Mouse (Mus musculus) kidney, postnatal 0 days (tissue): ENCODE data around the gene Mapt. TPM values are rescaled to one million over a fixed set of nuclear protein-coding genes. Genes with fewer than 3 reads are reported as not detected.
A peak's percentile ranks its signal among the peaks of the same experiment; 100 is the strongest.

Source experiments
- ATAC-seq: fragments of 200-750 bp; cut with Nextera tagmentation; replicated peaks from 2 replicates; pipeline ENCODE4 v1.8.0; 2017; ENCODE audit warnings: low read depth, moderate number of reproducible peaks, moderate TSS enrichment, moderate library complexity; ENCODE audit not compliant: low FRiP score
- DNase-seq: peaks from one replicate; pipeline ENCODE4 v3.0.0-alpha.2; 2016; ENCODE audit warnings: low spot score
- H3K27ac ChIP-seq: fragments of 300-500 bp; sonication (generic); 2 replicates; pipeline ENCODE4 v1.5.1; 2014; ENCODE audit warnings: mild to moderate bottlenecking
- H3K27me3 ChIP-seq: fragments of 300-500 bp; sonication (generic); 2 replicates; pipeline ENCODE4 v1.6.1; 2014; ENCODE audit warnings: low read length, mixed read lengths; ENCODE audit not compliant: insufficient read depth
- H3K36me3 ChIP-seq: fragments of 300-500 bp; sonication (generic); 2 replicates; pipeline ENCODE4 v1.6.1; 2014; ENCODE audit warnings: low read length, mixed read lengths; ENCODE audit not compliant: insufficient read depth
- H3K4me1 ChIP-seq: fragments of 300-500 bp; sonication (generic); replicated peaks from 2 replicates; pipeline ENCODE4 v1.6.1; 2014; ENCODE audit warnings: antibody characterized with exemption, low read length, mixed read lengths; ENCODE audit not compliant: insufficient read depth
- H3K4me2 ChIP-seq: fragments of 300-500 bp; sonication (generic); 2 replicates; pipeline ENCODE4 v1.6.1; 2014; ENCODE audit warnings: mild to moderate bottlenecking, low read length, moderate library complexity, mixed read lengths
- H3K4me3 ChIP-seq: fragments of 300-500 bp; sonication (generic); replicated peaks from 2 replicates; pipeline ENCODE4 v1.5.1; 2014; ENCODE audit warnings: low read depth, low read length
- H3K9ac ChIP-seq: fragments of 300-500 bp; sonication (generic); 2 replicates; pipeline ENCODE4 v1.6.1; 2014; ENCODE audit warnings: low read depth, low read length
- H3K9me3 ChIP-seq: fragments of 300-500 bp; sonication (generic); replicated peaks from 2 replicates; pipeline ENCODE4 v1.6.1; 2016; ENCODE audit warnings: low read length, inconsistent platforms, mixed read lengths
- CTCF ChIP-seq: IDR thresholded peaks from 2 replicates; pipeline ENCODE4 v1.5.1; 2016; ENCODE audit warnings: antibody characterized with exemption, low read depth, mild to moderate bottlenecking, moderate library complexity
- WGBS: fragments of 180-500 bp; shearing (Covaris S2); extraction: QIAGEN DNeasy Blood & Tissue Kit; methylation state at CpG from one replicate; pipeline ENCODE4 v1.1.7; 2014; 5-methylcytosine and 5-hydroxymethylcytosine counted together
- polyA plus RNA-seq: library from polyadenylated mRNA; unstranded; fragments of >200 nt; fragmentation: Nextera tagmentation; extraction: Ambion mirVana; gene quantifications from 2 replicates; pipeline ENCODE4 v1.2.1, GENCODE M21; 2015

Mapt gene
- polyA plus RNA-seq, 1 experiment from 2014 or later: 6.7 TPM

GRCm38 (mm10) chr11:104332105-104332504 is 100.9 kb downstream of the Mapt start:
- DNase-seq: no peak
- H3K4me3 ChIP-seq: no peak overlapping the region
- no peak overlapping the region for H3K27ac ChIP-seq
- no peak overlapping the region for H3K4me2 ChIP-seq
- TF ChIP-seq CTCF: no peak
- no peak for ATAC-seq
- H3K4me1 ChIP-seq: no peaks in the 10 kb centered on the region
- no peaks in the 10 kb centered on the region for H3K27me3 ChIP-seq
- H3K9me3 ChIP-seq: no peaks in the 10 kb centered on the region
- peaks cover 26% of the 10 kb centered on the region for H3K36me3 ChIP-seq
- H3K9ac ChIP-seq: no peak overlapping the region
- 90% methylated on average over 5 of the region's 5 CpGs for WGBS

DNA sequence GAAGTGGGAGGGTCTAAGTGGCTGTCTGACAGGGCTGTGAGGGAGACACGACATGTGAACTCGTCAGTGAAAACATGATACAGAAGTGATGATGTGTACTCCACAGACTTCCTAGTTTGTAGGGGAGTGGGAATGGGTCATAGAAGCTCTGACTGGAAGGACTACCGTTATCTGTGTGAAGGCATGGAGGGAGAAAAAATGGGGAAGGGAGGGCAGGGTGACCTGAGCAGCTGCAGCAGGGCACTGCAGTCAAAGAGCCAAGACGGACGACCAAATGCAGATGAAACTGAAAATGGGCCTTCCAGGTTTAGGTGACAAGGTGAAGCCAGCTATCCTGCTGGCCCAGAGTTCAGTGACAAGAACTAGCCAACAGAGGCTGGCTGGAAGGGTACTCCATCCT is 102.9 kb downstream of the Mapt start:
- Histone ChIP-seq H3K9ac (no peak overlapping the region), H3K4me2 (no peak overlapping the region), H3K36me3 (peaks cover 38% of the 10 kb centered on the region), H3K9me3 (no peaks in the 10 kb centered on the region), H3K4me1 (no peaks in the 10 kb centered on the region), H3K27ac (no peak overlapping the region), H3K4me3 (no peak overlapping the region), H3K27me3 (no peaks in the 10 kb centered on the region)
- WGBS: 64% methylated on average over 5 of the region's 5 CpGs
- no peak for ATAC-seq
- no peak for TF ChIP-seq CTCF
- DNase-seq: no peak

DNA sequence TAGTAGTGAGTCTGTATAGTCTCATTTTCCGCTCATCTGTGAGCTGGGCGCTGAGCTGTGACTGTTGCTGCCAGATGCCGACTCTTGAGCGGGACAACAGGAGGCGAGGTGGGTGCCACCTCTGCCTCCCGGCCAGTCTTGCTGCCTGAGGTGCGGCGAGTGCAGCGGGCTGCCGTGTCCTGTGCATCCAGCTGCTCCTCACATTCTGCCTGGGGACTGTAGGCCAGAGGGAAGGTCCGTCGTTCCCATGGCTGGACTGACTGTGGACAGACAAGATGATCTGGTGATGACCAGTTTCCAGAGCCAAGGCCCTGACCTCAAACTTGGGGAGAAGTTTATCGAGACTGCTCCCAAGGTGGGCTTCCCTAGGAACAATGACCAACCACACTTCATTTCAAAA is 103.8 kb downstream of the Mapt start:
- Histone ChIP-seq H3K4me1 (no peaks in the 10 kb centered on the region), H3K27me3 (no peaks in the 10 kb centered on the region), H3K4me2 (no peak overlapping the region), H3K9me3 (no peaks in the 10 kb centered on the region), H3K9ac (no peak overlapping the region), H3K36me3 (peaks cover 40% of the 10 kb centered on the region), H3K27ac (no peak overlapping the region), H3K4me3 (no peak overlapping the region)
- WGBS: 75% methylated on average over 13 of the region's 13 CpGs
- ATAC-seq: no peak
- no peak for DNase-seq
- no peak for TF ChIP-seq CTCF

- no peak overlapping the region for H3K4me2 ChIP-seq
- peak; percentile 70 for TF ChIP-seq CTCF
- no peak overlapping the region for H3K9ac ChIP-seq
- DNase-seq (peak; percentile 20), ATAC-seq (no peak)
- H3K27me3 ChIP-seq: no peaks in the 10 kb centered on the region
- no peaks in the 10 kb centered on the region for H3K9me3 ChIP-seq
- H3K4me1 ChIP-seq: no peaks in the 10 kb centered on the region
- WGBS: 68% methylated on average over 3 of the region's 3 CpGs
- H3K27ac ChIP-seq: no peak overlapping the region
- no peak overlapping the region for H3K4me3 ChIP-seq
- H3K36me3 ChIP-seq: peaks cover 52% of the 10 kb centered on the region
Observed at GRCm38 (mm10) chr11:104346931-104347330, 115.7 kb downstream of the Mapt start.

DNA sequence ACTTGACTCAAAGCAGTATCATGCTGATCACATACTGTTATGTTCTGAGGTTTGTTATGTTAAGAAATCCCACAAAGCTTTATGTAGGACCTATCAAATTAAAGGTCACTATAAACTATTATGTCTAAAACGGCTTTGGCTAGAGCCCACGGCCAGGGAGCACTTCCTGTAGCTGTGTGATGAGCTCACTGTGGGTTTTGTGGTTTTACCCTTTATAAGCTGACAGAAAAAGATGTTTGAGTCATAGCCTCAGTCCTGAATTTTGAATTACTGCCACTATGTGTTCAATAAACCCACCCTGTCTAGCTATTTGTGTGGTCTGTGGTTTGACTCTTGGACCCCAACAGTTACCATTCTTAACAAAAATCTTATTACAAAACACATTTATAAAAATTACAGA is 130.6 kb downstream of the Mapt start:
- peak; percentile 13 for DNase-seq
- Histone ChIP-seq H3K9ac (no peak overlapping the region), H3K36me3 (0 out of 2 replicates have a peak, but pooled peaks cover 2% of the 10 kb centered on the region), H3K4me3 (no peak overlapping the region), H3K9me3 (no peaks in the 10 kb centered on the region), H3K27me3 (no peaks in the 10 kb centered on the region), H3K4me2 (no peak overlapping the region), H3K27ac (no peak overlapping the region), H3K4me1 (no peaks in the 10 kb centered on the region)
- ATAC-seq: no peak
- WGBS: 33% methylated on average over 2 of the region's 2 CpGs
- no peak for TF ChIP-seq CTCF

DNA sequence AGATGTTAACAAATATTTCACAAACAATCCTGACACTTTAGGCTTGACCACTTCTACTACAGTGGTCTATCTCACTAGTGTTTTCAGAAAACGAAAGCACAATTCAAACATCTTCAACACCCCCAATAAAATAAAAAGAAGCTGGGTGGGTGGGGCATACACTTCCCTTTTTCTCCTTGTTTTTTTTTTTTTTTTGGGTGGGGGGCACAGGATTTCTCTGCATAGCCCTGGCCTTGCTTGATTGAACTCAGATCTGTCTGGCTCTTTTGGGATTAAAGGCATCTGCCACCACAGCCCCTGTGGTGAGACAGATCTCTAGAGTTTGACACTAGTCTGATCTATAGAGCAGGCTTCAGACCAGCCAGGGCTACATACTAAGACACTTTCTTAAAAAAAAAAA is 131.5 kb downstream of the Mapt start:
- Histone ChIP-seq H3K9ac (no peak overlapping the region), H3K4me2 (no peak overlapping the region), H3K9me3 (no peaks in the 10 kb centered on the region), H3K36me3 (0 out of 2 replicates have a peak, but pooled peaks cover 2% of the 10 kb centered on the region), H3K27ac (no peak overlapping the region), H3K4me1 (no peaks in the 10 kb centered on the region), H3K4me3 (no peak overlapping the region), H3K27me3 (no peaks in the 10 kb centered on the region)
- 100% methylated on average over 1 of the region's 1 CpGs for WGBS
- DNase-seq: no peak
- no peak for TF ChIP-seq CTCF
- no peak for ATAC-seq
